Mouse (Mus musculus) kidney, adult 2 months (tissue): ENCODE measurements at regions not wholly inside any gene's neighbourhood (a gene's known extent, or its start where the extent isn't known, plus 50 kb on each side); places are given as distances from the start of the nearest gene placed in this dataset.

Experiments
- CTCF ChIP-seq: fragments of 200-500 bp; conservative IDR thresholded peaks from 2 replicates; pipeline ENCODE4 v1.5.1; 2011; ENCODE audit warnings: low read depth, mild to moderate bottlenecking, control low read depth, low read length, moderate library complexity, mixed read lengths; ENCODE audit not compliant: insufficient read depth, insufficient read length
- POLR2A ChIP-seq: fragments of 200-500 bp; IDR thresholded peaks from one replicate; pipeline ENCODE4 v1.6.1; 2011; ENCODE audit warnings: low read depth, low read length, control low read depth

- TF ChIP-seq CTCF (no peak), POLR2A (no peak)
Observed at GRCm38 (mm10) chrX:77052036-77052435, 449.3 kb upstream of the Cldn34d start.
